Mouse (Mus musculus): ENCODE measurements around the gene Myo16.

Myo16 gene

DNA sequence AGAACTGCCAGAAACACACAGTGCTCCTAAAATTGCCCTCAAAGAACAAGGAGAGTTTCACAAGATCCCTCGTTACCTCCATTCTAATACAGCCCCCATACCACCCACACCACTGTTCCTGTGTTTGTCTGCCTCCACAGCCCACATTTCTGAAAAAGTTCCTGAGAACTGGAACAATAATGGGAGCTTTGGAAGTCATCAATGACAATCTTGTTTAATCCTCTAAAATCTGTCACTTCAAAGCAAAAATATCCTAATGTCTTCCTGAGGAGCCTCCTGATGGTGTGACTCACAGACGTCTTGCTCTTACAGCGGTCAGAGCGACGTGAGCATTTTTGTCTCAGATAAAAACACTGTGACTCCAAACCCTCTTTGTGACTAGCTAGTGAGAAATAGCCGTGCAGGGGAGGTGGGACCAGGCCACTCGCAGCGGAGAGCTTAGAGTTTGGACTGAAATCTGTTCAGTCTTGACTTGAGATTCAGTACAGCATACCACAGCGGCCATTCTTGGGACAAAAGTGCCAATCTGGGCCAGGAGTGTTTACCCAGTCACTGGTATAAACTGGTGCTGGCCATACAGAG lies 394.4 kb downstream of the Myo16 start:
- no peak for DNase-seq (ENCODE audit: low read depth, low spot score)

- DNase-seq (ENCODE audit: low read depth, low spot score), result no peak
Measured at GRCm38 (mm10) chr8:10549434-10549833, 395.7 kb downstream of the Myo16 start.

GRCm38 (mm10) chr8:10557961-10558360 lies 404.2 kb downstream of the Myo16 start:
- DNase-seq (ENCODE audit: low read depth, low spot score), result no peak

DNA sequence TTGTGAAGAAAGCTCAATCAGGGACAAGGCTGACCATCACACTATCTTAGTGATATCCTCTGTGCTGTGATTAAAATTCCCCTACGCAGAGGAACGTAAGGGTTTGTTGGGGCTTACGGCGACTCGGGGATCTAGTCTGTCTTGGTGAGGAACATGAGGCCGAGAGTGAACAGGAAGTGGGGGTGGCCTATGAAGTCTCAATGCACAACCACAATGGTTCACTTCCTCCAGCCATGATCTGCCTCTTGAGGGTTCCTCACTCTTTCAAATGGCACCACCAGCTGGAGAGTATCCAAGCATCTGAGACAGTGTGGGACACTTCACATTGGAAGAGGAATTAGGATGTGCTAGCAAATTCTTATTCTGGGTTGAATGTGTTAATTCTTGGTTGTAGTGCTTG lies 405.8 kb downstream of the Myo16 start:
- no peak for DNase-seq (ENCODE audit: low read depth, low spot score)

DNA sequence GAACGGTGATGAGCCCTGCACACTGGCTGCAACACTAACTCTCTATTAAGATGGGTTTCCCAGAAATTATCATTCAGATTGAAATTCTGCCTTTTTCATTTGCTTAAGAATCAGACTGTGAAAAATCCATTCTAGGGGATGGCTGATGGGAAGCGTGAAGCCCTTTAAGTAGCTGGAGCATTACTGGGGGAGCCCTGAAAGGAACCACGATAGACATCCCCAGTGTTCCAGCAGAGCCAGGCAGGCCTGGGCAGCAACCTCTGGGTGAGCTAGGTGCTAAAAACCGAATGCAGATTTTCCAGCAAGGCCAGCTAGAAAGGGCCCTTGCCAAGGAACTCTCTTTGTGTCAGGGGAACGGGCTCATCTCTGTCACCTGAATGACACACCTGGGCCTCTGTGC lies 407.9 kb downstream of the Myo16 start:
- no peak for DNase-seq (ENCODE audit: low read depth, low spot score)

GRCm38 (mm10) chr8:10562046-10562445 lies 408.3 kb downstream of the Myo16 start:
- DNase-seq (ENCODE audit: low read depth, low spot score), result no peak

GRCm38 (mm10) chr8:10562636-10563035 lies 408.9 kb downstream of the Myo16 start:
- DNase-seq (ENCODE audit: low read depth, low spot score), result no peak

DNA sequence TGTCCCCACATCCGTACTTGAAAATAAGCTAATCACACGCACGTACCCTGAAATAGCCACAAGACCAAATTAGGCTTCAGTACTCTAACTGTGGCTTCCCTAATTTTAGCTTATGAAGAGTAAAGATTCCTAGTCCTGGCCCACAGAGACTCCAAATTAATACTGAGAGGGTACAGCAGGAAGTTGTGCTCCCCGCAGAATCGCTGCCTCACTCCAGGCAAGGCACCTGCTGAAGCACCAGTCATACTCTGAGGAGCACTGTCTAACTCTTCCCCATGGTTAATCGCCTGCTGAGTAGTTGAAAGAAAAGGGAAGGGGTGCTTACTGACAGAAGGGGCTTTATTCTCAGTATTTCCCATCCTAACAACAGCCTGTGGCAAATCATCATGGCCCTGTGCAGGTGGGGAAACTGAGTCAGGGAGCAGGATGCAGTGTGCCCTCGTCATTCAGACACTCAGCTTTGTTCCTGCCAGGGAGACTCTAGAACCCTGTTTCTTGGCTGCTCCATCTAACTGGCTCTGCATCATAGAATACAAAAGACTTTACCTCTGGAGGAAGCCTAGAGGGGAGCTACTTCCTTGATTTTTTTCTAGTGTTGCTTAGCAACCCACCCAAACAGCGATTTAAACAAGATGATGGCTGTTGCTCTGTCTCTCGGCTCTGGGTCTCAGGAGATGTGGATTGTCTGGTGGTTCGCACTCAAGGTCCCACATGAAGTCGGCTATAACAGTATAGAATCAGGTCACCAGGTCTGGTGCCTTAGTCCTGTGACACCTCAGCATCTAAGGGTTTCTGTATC lies 411.7 kb downstream of the Myo16 start:
- DNase-seq (ENCODE audit: low read depth, low spot score), result peak; percentile 14

GRCm38 (mm10) chr8:10568448-10568847 lies 414.7 kb downstream of the Myo16 start:
- DNase-seq (ENCODE audit: low read depth, low spot score), result no peak

GRCm38 (mm10) chr8:10574096-10574495 lies 420.4 kb downstream of the Myo16 start:
- peak; percentile 76 for DNase-seq (ENCODE audit: low read depth, low spot score)

DNA sequence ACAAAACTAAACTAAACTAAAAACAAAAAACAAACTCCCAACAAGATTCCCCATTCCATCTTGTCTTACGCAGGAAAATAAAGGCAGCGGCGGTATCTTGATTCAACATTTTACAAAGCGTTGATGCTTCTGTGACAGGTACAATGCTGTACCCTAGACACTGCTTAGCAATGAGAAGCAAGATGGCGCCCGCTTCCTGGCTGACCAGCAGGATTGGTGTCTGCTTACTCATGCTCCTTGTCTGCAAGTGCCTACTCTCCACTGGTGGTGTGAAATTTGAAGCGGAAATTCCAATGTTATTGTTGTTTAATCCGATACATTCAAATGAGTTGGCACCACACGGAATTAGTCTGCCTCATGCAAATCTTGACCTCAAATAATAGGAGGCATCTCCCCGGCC lies 421.5 kb downstream of the Myo16 start:
- DNase-seq (ENCODE audit: low read depth, low spot score), result no peak

- no peak for DNase-seq (ENCODE audit: low read depth, low spot score)
Measured at GRCm38 (mm10) chr8:10586956-10587744, 433.4 kb downstream of the Myo16 start.

DNA sequence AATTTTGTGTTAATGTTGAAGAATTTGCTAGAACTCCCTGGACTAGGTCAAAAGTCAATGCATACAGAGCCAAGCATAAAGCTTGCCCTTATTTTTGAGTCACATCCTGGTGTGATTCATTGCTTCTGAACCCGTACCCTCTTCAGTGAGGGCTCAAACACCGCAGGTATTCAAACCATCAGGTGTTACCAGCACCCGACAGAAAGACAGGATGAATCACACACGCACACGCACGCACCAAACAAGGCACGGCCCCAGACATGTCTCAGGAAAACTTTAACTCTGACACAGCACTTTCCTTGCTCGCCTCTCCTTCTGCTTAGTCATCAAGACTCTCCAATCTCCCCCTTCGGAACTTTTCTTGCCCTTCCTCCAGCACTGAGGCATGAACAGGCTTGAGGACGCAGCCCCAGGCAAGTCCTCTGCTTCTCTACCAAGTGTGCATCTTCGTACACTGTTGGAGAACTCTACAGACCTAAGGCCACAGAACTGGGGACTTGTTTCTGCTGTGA lies 435.8 kb downstream of the Myo16 start:
- no peak for DNase-seq (ENCODE audit: low read depth, low spot score)

GRCm38 (mm10) chr8:10592917-10593316 lies 439.2 kb downstream of the Myo16 start:
- DNase-seq (ENCODE audit: low read depth, low spot score), result no peak

GRCm38 (mm10) chr8:10596353-10596752 lies 442.6 kb downstream of the Myo16 start:
- DNase-seq (ENCODE audit: low read depth, low spot score), result no peak

GRCm38 (mm10) chr8:10597595-10597994 lies 443.9 kb downstream of the Myo16 start:
- no peak for DNase-seq (ENCODE audit: low read depth, low spot score)

- DNase-seq (ENCODE audit: low read depth, low spot score), result no peak
Measured at GRCm38 (mm10) chr8:10598889-10599288, 445.2 kb downstream of the Myo16 start.

DNA sequence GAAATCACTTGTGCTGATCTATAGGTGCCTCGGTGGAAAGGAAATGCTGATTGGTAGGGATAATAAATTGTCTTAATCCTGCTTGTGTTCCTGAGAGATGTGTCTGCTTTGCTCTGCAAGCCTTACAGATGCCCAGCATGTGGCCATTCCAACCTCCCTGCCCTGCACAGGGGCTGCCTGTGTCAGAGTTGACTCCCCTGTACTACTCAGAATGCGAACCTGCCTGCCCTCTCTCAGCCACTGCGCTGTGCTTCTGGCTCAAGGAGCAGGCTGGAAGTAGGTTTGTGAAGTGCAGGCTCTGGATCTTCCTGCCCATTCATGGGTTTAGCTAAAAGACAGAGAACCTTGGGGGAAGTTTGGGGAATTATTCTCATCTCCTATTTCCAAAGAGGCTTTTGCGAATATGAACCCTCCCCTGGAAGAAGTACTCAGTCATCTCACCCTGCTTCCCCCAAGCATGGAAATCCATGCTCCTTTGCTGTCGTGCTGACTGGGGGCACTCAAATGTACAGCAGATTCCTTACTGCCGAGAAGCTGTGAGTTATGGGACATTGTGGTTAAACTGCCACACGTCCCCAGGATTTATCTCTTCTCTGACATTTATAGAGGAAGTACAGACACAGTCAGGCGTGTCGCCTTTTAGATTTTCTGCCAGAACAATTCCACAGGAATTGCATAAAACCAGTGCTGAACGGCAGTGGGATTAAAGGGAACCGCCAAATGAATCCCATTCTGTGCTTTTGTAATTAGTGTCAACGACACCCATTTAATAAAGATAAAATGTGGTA lies 452.5 kb downstream of the Myo16 start:
- no peak for DNase-seq (ENCODE audit: low read depth, low spot score)

GRCm38 (mm10) chr8:10606816-10607209 lies 453.1 kb downstream of the Myo16 start:
- DNase-seq (ENCODE audit: low read depth, low spot score), result no peak

DNA sequence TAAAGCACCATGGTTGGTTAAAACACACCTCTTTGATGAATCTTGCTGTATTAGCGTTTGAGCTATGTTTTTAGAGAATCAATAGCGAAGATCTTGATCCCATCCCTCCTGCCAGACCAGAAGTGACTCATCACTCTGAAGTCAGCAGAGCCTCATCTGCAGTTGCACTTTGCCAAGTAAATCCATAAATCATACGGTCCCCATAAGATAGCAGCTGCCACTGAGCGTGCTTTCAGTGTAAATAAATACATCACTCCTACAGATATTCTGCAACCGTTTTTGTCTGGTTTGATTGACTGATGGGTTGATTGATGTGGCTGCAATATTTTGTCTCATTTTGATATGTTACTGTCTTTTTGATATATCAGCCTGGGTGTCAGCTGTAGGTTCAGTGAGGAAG lies 457.9 kb downstream of the Myo16 start:
- DNase-seq (ENCODE audit: low read depth, low spot score), result no peak

DNA sequence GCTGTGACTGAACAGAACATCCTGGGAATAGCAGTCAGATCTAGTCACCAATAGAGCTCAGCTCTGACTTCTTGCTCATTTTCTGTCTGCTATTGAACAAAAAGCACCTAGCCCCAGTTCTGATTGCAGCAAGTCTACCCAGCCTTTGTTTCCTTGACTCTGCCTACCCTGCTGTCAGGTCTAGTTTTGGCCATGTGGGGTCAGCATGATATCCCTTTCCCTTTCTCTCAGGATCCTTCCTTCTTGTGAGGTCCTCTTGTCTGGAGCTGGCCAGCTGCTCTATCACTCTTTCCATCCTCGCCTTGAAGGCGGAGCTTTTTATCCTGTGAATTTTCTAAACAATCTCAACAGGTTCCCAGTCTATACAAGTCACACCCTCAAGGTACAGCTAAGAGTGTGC lies 459.7 kb downstream of the Myo16 start:
- no peak for DNase-seq (ENCODE audit: low read depth, low spot score)

- DNase-seq (ENCODE audit: low read depth, low spot score), result no peak
Measured at GRCm38 (mm10) chr8:10619689-10620088, 466.0 kb downstream of the Myo16 start.
